Mouse (Mus musculus) C2C12 (cell line): ENCODE data around the gene Pde2a.

Experiments used
- CEBPB ChIP-seq: IDR thresholded peaks from one replicate; pipeline ENCODE4 v1.6.1; 2011; ENCODE audit warnings: low read depth, mild to moderate bottlenecking, control low read depth, moderate library complexity
- CTCF ChIP-seq: IDR thresholded peaks from one replicate; pipeline ENCODE4 v1.5.1; 2011; ENCODE audit not compliant: control insufficient read depth, insufficient read depth, insufficient read length
- FOSL1 ChIP-seq: IDR thresholded peaks from one replicate; pipeline ENCODE4 v1.8.0; 2011; ENCODE audit warnings: mild to moderate bottlenecking, low read length; ENCODE audit not compliant: poor library complexity, insufficient read depth, severe bottlenecking
- MAX ChIP-seq: IDR thresholded peaks from one replicate; pipeline ENCODE4 v1.6.1; 2011; ENCODE audit warnings: mild to moderate bottlenecking, control low read depth
- MYOD1 ChIP-seq: IDR thresholded peaks from one replicate; pipeline ENCODE4 v1.6.1; 2011; ENCODE audit warnings: low read depth; ENCODE audit not compliant: control insufficient read depth, insufficient read length
- MYOG ChIP-seq: IDR thresholded peaks from one replicate; pipeline ENCODE4 v1.6.1; 2011; ENCODE audit not compliant: control insufficient read depth, insufficient read length; ENCODE audit errors: extremely low read depth
- USF1 ChIP-seq: IDR thresholded peaks from one replicate; pipeline ENCODE4 v1.6.1; 2011; ENCODE audit warnings: low read depth, mild to moderate bottlenecking, control low read depth, moderate library complexity

GRCm38 (mm10) chr7:101379732-101380131 lies 41.8 kb upstream of the Pde2a start:
- TF ChIP-seq CTCF (no peak), MYOG (no peak), CEBPB (no peak), FOSL1 (no peak), USF1 (no peak), MYOD1 (no peak), MAX (no peak)
